Mouse (Mus musculus): ENCODE results near the gene Irf2bp2. TPM values are rescaled to one million over a fixed set of nuclear protein-coding genes. Genes with fewer than 3 reads are reported as not detected.

Gene Irf2bp2
- polyA plus RNA-seq, 1 experiment, result not detected

GRCm38 (mm10) chr8:126542757-126543156 lies 51.0 kb downstream of the Irf2bp2 start:
- WGBS, result 75% methylated on average over 5 of the region's 5 CpGs
- no peak overlapping the region for H3K27ac ChIP-seq (ENCODE audit: insufficient read depth, low read depth, low read length)
- TF ChIP-seq POLR2A (IDR thresholded peaks at IDR 0.05; ENCODE audit: insufficient read depth, low read depth, low read length), result no peak
- TF ChIP-seq CTCF (IDR thresholded peaks at IDR 0.05; ENCODE audit: insufficient read depth, low read depth, low read length), result no peak
- no peak overlapping the region for H3K4me3 ChIP-seq (ENCODE audit: insufficient read depth, low read depth, low read length)
- peaks cover 33% of the 10 kb centered on the region for H3K4me1 ChIP-seq (ENCODE audit: control insufficient read depth, insufficient read depth, low read length)

DNA sequence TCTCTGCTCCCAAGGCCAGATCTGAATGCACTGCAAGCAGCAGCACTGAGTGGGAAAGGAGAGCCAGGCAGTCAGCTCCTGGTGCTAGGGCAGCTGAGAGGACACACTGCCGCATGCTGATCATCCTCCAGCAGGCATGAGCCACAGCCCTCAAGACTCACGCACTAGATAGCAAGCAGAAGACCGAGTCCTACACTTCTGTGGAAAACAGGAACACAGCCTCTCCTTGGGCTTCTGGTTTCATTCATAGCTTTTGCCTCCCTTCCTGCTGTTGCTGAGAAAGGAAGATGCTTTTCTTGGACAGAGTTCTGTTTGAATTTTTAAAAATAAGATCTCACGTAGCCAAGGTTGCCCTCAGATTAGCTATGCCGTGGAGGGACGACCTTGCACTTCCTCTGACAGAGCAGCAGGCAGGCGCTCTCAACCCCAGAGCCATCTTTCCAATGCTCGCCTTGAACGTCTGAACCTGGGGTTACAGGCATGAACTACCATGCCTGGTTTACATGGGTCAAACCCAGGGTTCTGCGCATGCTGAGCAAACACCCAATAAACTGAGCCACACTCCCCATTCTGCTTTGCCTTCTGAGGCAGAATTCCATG lies 51.6 kb downstream of the Irf2bp2 start:
- no peak overlapping the region for H3K27ac ChIP-seq (ENCODE audit: insufficient read depth, low read depth, low read length)
- H3K4me3 ChIP-seq (ENCODE audit: insufficient read depth, low read depth, low read length), result no peak overlapping the region
- TF ChIP-seq POLR2A (IDR thresholded peaks at IDR 0.05; ENCODE audit: insufficient read depth, low read depth, low read length) (no peak), CTCF (IDR thresholded peaks at IDR 0.05; ENCODE audit: insufficient read depth, low read depth, low read length) (no peak)
- 70% methylated on average over 10 of the region's 10 CpGs for WGBS
- peaks cover 28% of the 10 kb centered on the region for H3K4me1 ChIP-seq (ENCODE audit: control insufficient read depth, insufficient read depth, low read length)

DNA sequence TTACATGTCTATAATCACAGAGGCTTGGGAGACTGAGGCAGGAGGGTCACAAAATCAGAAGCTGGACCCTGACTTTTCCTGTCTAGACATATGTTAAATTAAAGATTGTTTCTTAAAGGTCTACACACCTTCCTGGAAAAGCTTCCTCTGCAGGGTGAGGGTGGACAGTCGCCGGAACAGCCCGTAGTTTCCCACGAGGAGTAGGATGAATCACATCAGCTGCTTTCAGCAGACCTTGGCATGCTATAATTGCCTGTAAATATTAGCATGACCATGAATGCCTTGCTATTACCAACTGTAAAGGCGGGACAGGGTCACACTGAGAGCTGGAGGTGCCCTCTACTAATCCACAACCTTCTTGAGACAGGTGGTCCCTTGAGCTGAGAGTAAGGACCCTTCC lies 53.5 kb downstream of the Irf2bp2 start:
- peak overlapping the region; percentile 69 for H3K27ac ChIP-seq (ENCODE audit: insufficient read depth, low read depth, low read length)
- TF ChIP-seq POLR2A (IDR thresholded peaks at IDR 0.05; ENCODE audit: insufficient read depth, low read depth, low read length) (no peak), CTCF (IDR thresholded peaks at IDR 0.05; ENCODE audit: insufficient read depth, low read depth, low read length) (no peak)
- no peak overlapping the region for H3K4me3 ChIP-seq (ENCODE audit: insufficient read depth, low read depth, low read length)
- peaks cover 39% of the 10 kb centered on the region for H3K4me1 ChIP-seq (ENCODE audit: control insufficient read depth, insufficient read depth, low read length)
- WGBS, result 45% methylated on average over 5 of the region's 5 CpGs

DNA sequence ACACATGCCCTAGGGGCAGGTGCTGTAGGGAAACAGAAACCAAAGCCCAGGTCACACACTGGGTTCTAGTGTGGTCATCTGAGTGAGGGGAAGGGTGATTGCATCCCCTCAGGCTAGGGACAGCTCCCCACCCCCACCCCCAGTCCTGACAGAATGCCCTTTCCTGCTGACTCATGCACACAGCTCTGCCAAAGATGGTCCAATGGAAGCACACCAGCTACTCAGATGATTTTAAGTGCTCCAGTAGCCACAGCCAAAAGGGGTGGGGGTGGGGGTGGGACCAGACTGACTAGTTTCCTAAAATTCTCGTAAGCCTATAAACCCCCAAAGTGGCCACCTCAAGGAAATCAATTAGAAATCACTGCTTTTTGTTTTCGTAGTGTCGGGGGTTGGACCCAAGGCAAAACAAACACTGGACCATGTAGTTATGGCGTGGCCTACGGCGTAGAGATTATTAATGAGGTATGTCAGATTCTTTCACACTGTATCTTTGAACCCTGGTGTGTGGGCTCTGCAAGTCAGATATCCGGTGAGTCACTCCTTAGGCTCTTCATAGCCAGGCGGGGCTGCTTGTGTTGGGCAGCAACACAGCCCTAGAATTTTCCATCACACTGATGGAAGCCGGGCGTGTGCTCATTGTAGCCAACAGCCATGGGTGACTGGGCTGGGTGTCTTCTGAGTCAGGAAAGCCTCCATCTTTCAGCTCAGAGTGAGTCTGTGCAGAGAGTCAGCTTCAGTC lies 54.3 kb downstream of the Irf2bp2 start:
- Histone ChIP-seq H3K27ac (ENCODE audit: insufficient read depth, low read depth, low read length) (peak overlapping the region; percentile 88), H3K4me3 (ENCODE audit: insufficient read depth, low read depth, low read length) (no peak overlapping the region), H3K4me1 (ENCODE audit: control insufficient read depth, insufficient read depth, low read length) (peaks cover 39% of the 10 kb centered on the region)
- no peak for TF ChIP-seq POLR2A (IDR thresholded peaks at IDR 0.05; ENCODE audit: insufficient read depth, low read depth, low read length)
- TF ChIP-seq CTCF (IDR thresholded peaks at IDR 0.05; ENCODE audit: insufficient read depth, low read depth, low read length), result no peak
- 42% methylated on average over 10 of the region's 10 CpGs for WGBS

- no peak overlapping the region for H3K4me3 ChIP-seq (ENCODE audit: insufficient read depth, low read depth, low read length)
- H3K27ac ChIP-seq (ENCODE audit: insufficient read depth, low read depth, low read length), result peak overlapping the region; percentile 99
- 6% methylated on average over 12 of the region's 12 CpGs for WGBS
- TF ChIP-seq CTCF (IDR thresholded peaks at IDR 0.05; ENCODE audit: insufficient read depth, low read depth, low read length) (no peak), POLR2A (IDR thresholded peaks at IDR 0.05; ENCODE audit: insufficient read depth, low read depth, low read length) (no peak)
- peaks cover 39% of the 10 kb centered on the region for H3K4me1 ChIP-seq (ENCODE audit: control insufficient read depth, insufficient read depth, low read length)
Measured at GRCm38 (mm10) chr8:126538648-126539354, 55.0 kb downstream of the Irf2bp2 start.

Other genes with a start within 250 kb of the Irf2bp2 start
- gene Coa6, start 171.5 kb downstream of the Irf2bp2 start, polyA plus RNA-seq (2012; ENCODE audit: insufficient read depth, insufficient read length, low replicate concordance, missing spikeins), result not detected in 2 replicates
- gene Tarbp1, start 118.9 kb downstream of the Irf2bp2 start, polyA plus RNA-seq (2012; ENCODE audit: insufficient read depth, insufficient read length, low replicate concordance, missing spikeins), result not detected in 2 replicates

Measured in olfactory bulb, adult 2 months (tissue).